Mouse (Mus musculus) hindbrain, embryonic 12.5 days (tissue): Measurements from ENCODE around the gene Ndn. TPM values are rescaled to one million over a fixed set of nuclear protein-coding genes. Genes with fewer than 3 reads are reported as not detected.

Experiments used
- ATAC-seq: fragments of 200-750 bp; cut with Nextera tagmentation; 2 replicates; pipeline ENCODE4 v1.8.0; 2017; ENCODE audit warnings: moderate TSS enrichment; ENCODE audit not compliant: low FRiP score
- H3K27ac ChIP-seq: fragments of 300-500 bp; sonication (generic); 2 replicates; pipeline ENCODE4 v1.5.1; 2016; ENCODE audit warnings: mild to moderate bottlenecking
- H3K27me3 ChIP-seq: fragments of 300-500 bp; sonication (generic); 2 replicates; pipeline ENCODE4 v1.6.1; 2016; ENCODE audit warnings: mild to moderate bottlenecking
- H3K36me3 ChIP-seq: fragments of 300-500 bp; sonication (generic); 2 replicates; pipeline ENCODE4 v1.6.1; 2016; ENCODE audit warnings: mild to moderate bottlenecking
- H3K4me1 ChIP-seq: fragments of 300-500 bp; sonication (generic); 2 replicates; pipeline ENCODE4 v1.6.1; 2016
- H3K4me2 ChIP-seq: fragments of 300-500 bp; sonication (generic); replicated peaks from 2 replicates; pipeline ENCODE4 v1.6.1; 2016; ENCODE audit warnings: mild to moderate bottlenecking
- H3K4me3 ChIP-seq: fragments of 300-500 bp; sonication (generic); 2 replicates; pipeline ENCODE4 v1.5.1; 2016; ENCODE audit warnings: mild to moderate bottlenecking
- H3K9ac ChIP-seq: fragments of 300-500 bp; sonication (generic); 2 replicates; pipeline ENCODE4 v1.6.1; 2016; ENCODE audit warnings: mild to moderate bottlenecking, moderate library complexity
- H3K9me3 ChIP-seq: fragments of 300-500 bp; sonication (generic); replicated peaks from 2 replicates; pipeline ENCODE4 v1.6.1; 2016; ENCODE audit warnings: mild to moderate bottlenecking
- WGBS: fragments of 180-500 bp; shearing (Covaris S2); methylation state at CpG from one replicate; pipeline ENCODE4 v1.1.7; 2016; 5-methylcytosine and 5-hydroxymethylcytosine counted together
- polyA plus RNA-seq: library from polyadenylated mRNA; unstranded; fragments of >200 nt; fragmentation: Nextera tagmentation; extraction: Ambion mirVana; gene quantifications from 2 replicates; pipeline ENCODE4 v1.2.1, GENCODE M21; 2016

Ndn gene
- polyA plus RNA-seq, 1 experiment from 2014 or later: 275 TPM

DNA sequence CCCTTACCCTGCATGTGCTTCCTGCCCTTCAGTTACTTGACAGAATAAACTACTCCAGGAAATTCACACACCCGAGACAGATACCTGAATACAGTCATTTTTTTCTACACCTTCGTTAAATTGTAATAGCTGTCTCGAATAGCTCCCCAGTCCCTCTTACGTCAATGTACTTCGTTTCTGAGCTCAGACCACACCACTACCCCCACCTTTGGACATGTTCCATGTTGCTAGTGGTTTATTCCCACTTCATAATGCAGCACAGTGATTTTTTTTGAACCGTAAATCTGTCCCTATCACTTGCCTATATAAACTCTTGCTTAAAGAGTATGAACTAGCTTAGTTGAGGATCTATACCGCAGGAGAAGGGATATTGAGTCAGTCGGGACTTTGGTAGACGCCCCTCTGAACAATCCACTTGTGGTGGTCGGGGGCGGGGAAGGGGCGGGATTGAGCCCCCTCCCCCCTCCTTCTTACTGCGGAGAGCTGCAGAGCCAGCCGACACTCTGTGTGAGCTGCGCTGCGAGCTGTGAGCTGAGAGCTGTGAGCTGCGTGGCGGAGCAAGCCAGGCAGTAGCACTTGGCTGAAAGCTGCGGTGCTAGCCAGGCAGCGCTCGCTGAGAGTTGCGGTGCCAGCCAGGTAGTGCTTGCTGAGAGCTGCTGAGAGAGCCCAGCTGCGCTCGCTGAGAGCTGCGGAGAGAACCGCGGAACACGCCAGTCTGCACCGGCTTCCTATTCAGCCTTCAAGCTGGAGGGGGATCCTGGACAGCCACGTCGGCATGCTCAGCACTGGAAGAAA, 30.3 kb downstream of the Ndn start, which contains the start of gene Magel2:
TSS of gene Magel2 (plus strand) at position 501 of the 795 bp plus-strand sequence.
- H3K4me3 ChIP-seq: peak within 1 kb of the TSS; percentile 56
- no peaks in the 10 kb centered on the region for H3K27me3 ChIP-seq
- H3K36me3 ChIP-seq: no peaks in the 10 kb centered on the region
- 28% methylated on average over 30 of the region's 31 CpGs for WGBS
- H3K4me2 ChIP-seq: peak within 1 kb of the TSS; percentile 62
- ATAC-seq: peak; percentile 92
- peak within 1 kb of the TSS; percentile 71 for H3K9ac ChIP-seq
- peak within 1 kb of the TSS; percentile 74 for H3K27ac ChIP-seq
- peaks cover 44% of the 10 kb centered on the region for H3K9me3 ChIP-seq
- H3K4me1 ChIP-seq: peaks cover 10% of the 10 kb centered on the region

DNA sequence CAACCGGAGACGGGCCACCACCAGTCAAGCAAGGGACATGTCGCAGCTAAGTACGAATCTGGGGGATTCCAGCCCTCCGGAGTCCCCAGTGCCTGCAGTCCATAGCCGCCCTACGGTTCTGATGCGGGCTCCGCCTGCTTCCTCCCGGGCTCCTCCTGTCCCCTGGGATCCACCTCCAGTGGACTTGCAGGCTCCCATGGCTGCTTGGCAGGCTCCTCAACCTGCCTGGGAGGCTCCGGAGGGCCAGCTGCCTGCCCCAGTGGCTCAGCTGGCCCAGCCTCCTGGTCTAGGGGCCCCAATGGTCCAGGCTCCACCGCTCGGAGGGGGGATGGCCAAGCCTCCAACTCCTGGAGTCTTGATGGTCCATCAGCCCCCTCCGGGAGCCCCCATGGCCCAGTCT, 30.9 kb downstream of the Ndn start:
- peaks cover 44% of the 10 kb centered on the region for H3K9me3 ChIP-seq

DNA sequence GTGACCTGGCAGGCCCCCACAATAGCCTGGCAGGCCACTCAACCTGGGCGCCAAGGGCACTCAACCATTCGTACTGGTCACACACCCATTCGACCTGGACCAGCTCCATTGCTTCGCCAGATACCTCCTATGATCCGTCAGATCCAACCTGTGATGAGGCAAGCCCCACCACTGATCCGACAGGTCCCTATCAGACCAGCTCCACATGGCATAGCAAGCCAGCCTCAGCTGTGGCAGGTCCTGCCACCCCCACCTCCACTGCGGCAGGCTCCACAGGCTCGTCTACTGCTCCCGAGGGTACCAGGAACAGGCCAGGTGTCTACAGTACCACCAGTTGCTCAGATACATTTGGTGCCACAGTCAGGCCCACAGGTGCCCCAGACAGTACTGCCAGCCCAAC, 32.2 kb downstream of the Ndn start:
- H3K9ac ChIP-seq: peak overlapping the region; percentile 71; the same call in 1 of the 2 replicates
- H3K27me3 ChIP-seq: no peaks in the 10 kb centered on the region
- 92% methylated on average over 9 of the region's 9 CpGs for WGBS
- H3K9me3 ChIP-seq: peaks cover 44% of the 10 kb centered on the region
- H3K27ac ChIP-seq: no peak overlapping the region
- peak overlapping the region; percentile 56 for H3K4me3 ChIP-seq
- no peak for ATAC-seq
- H3K36me3 ChIP-seq: no peaks in the 10 kb centered on the region
- H3K4me1 ChIP-seq: peaks cover 10% of the 10 kb centered on the region
- peak overlapping the region; percentile 62 for H3K4me2 ChIP-seq

More for the DNA sequence above, 30.9 kb downstream of the Ndn start:
- Histone ChIP-seq H3K4me1 (peaks cover 10% of the 10 kb centered on the region), H3K27ac (peak overlapping the region; percentile 74), H3K4me3 (peak overlapping the region; percentile 56), H3K27me3 (no peaks in the 10 kb centered on the region), H3K9ac (peak overlapping the region; percentile 71), H3K36me3 (no peaks in the 10 kb centered on the region), H3K4me2 (peak overlapping the region; percentile 62)
- WGBS: 30% methylated on average over 14 of the region's 14 CpGs
- ATAC-seq: peak; percentile 66

DNA sequence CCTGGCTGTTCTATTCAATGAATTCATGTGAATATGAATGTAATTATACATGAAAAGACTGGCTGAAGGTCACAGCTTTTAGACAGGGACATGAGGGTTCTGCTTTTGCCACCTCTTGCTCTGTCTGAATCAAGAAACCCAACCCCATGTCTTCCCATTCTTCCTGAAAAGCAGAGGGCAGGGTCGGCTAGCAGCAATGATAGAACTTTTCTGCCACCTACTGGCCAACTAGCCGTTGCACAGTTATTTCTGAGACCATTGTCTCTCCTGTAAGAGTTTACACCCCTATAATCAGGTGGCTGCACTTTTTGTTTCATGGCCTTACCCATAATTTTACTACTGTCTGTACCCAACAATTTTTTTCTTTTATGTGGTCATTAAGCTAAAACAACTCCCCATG, 36.0 kb downstream of the Ndn start:
- no peaks in the 10 kb centered on the region for H3K27me3 ChIP-seq
- ATAC-seq: peak; percentile 51; the same call in 1 of the 2 replicates
- 7% methylated on average over 2 of the region's 2 CpGs for WGBS
- no peak overlapping the region for H3K9ac ChIP-seq
- peaks cover 34% of the 10 kb centered on the region for H3K9me3 ChIP-seq
- no peak overlapping the region for H3K4me3 ChIP-seq
- no peaks in the 10 kb centered on the region for H3K36me3 ChIP-seq
- H3K4me1 ChIP-seq: peaks cover 10% of the 10 kb centered on the region
- no peak overlapping the region for H3K4me2 ChIP-seq
- H3K27ac ChIP-seq: no peak overlapping the region

DNA sequence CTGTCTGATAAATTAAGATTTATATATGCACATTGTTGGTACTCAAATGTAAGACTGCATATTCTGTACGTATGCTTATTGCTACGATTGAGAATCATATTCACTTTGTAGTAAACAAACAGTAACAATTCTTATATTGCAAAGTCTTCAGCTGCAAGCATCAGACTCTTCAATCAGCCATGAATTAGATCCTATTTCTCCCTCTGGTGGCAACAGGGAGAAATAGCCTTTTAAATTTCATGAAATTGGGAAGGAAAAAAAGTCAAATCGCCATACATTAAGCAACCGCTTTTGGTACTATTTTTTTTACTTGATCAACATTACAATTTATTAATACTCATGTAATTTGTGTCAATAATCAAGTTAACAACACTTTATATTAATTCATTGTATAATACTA, 41.9 kb downstream of the Ndn start:
- no peak overlapping the region for H3K9ac ChIP-seq
- WGBS: 47% methylated on average over 4 of the region's 4 CpGs

DNA sequence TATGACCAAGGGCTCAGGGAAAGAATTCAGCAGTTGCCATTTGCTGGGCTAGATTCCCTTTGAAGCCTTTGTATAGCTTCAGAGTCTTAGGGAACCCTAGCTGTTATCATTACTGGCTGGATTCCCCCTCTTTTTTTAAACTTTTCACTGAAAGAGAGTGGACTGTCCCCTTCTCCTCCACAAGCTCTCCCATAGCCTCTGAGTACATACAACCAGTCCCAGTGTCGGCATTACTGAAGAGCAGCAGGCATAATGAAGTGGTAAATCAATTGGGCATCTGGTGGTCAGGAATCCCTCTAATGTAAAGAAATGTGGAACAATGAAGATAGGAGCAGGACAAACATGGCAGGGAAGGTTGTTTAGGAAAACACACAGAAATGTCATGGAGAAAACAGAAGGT, 45.8 kb downstream of the Ndn start:
- ATAC-seq: no peak
- Histone ChIP-seq H3K9me3 (peaks cover 2% of the 10 kb centered on the region; the same call in 1 of the 2 replicates), H3K4me3 (no peak overlapping the region), H3K27ac (0 out of 2 replicates have a peak overlapping the region, but pooled peaks have one; percentile 7), H3K4me1 (0 out of 2 replicates have a peak, but pooled peaks cover 2% of the 10 kb centered on the region), H3K9ac (no peak overlapping the region), H3K4me2 (no peak overlapping the region), H3K27me3 (no peaks in the 10 kb centered on the region), H3K36me3 (no peaks in the 10 kb centered on the region)
- 33% methylated on average over 1 of the region's 1 CpGs for WGBS

More for the DNA sequence above, 41.9 kb downstream of the Ndn start:
- H3K4me1 ChIP-seq: 0 out of 2 replicates have a peak, but pooled peaks cover 2% of the 10 kb centered on the region
- no peak for ATAC-seq
- H3K4me3 ChIP-seq: no peak overlapping the region
- H3K27me3 ChIP-seq: no peaks in the 10 kb centered on the region
- H3K9me3 ChIP-seq: peaks cover 2% of the 10 kb centered on the region; the same call in 1 of the 2 replicates
- no peak overlapping the region for H3K27ac ChIP-seq
- no peak overlapping the region for H3K4me2 ChIP-seq
- no peaks in the 10 kb centered on the region for H3K36me3 ChIP-seq

Other genes with a start within 250 kb of the Ndn start
- gene Magel2, start 30.4 kb downstream of the Ndn start, polyA plus RNA-seq: 17.5 and 18.0 TPM in 2 replicates
- gene Mkrn3, start 73.6 kb downstream of the Ndn start, polyA plus RNA-seq: 19.1 and 21.0 TPM in 2 replicates
- gene Peg12, start 117.9 kb downstream of the Ndn start, polyA plus RNA-seq: 47.3 and 48.5 TPM in 2 replicates